Mouse (Mus musculus) limb, embryonic 14.5 days (tissue): Measurements from ENCODE around the gene Arhgef3. TPM values are rescaled to one million over a fixed set of nuclear protein-coding genes. Genes with fewer than 3 reads are reported as not detected.

ENCODE experiments used
- ATAC-seq: fragments of 200-750 bp; cut with Nextera tagmentation; 2 replicates; pipeline ENCODE4 v1.8.0; 2017; ENCODE audit warnings: low read depth, moderate number of reproducible peaks, moderate TSS enrichment; ENCODE audit not compliant: low FRiP score
- DNase-seq: peaks from one replicate; pipeline ENCODE4 v3.0.0-alpha.2; 2015; ENCODE audit warnings: low spot score
- H3K27ac ChIP-seq: fragments of 300-500 bp; sonication (generic); replicated peaks from 2 replicates; pipeline ENCODE4 v1.5.1; 2014; ENCODE audit warnings: low read depth, mild to moderate bottlenecking, low read length, moderate library complexity, mixed read lengths
- H3K27me3 ChIP-seq: fragments of 300-500 bp; sonication (generic); 2 replicates; pipeline ENCODE4 v1.6.1; 2014; ENCODE audit warnings: low read length, mixed read lengths; ENCODE audit not compliant: control insufficient read depth, insufficient read depth
- H3K36me3 ChIP-seq: fragments of 300-500 bp; sonication (generic); 2 replicates; pipeline ENCODE4 v1.6.1; 2014; ENCODE audit warnings: mild to moderate bottlenecking, low read length, moderate library complexity, mixed read lengths; ENCODE audit not compliant: control insufficient read depth, insufficient read depth
- H3K4me1 ChIP-seq: fragments of 300-500 bp; sonication (generic); 2 replicates; pipeline ENCODE4 v1.6.1; 2014; ENCODE audit warnings: antibody characterized with exemption, low read length, mixed read lengths; ENCODE audit not compliant: control insufficient read depth, insufficient read depth
- H3K4me2 ChIP-seq: fragments of 300-500 bp; sonication (generic); replicated peaks from 2 replicates; pipeline ENCODE4 v1.6.1; 2014; ENCODE audit warnings: low read depth, mild to moderate bottlenecking, low read length, moderate library complexity; ENCODE audit not compliant: severe bottlenecking
- H3K4me3 ChIP-seq: fragments of 300-500 bp; sonication (generic); replicated peaks from 2 replicates; pipeline ENCODE4 v1.5.1; 2014; ENCODE audit warnings: low read length
- H3K9ac ChIP-seq: fragments of 300-500 bp; sonication (generic); 2 replicates; pipeline ENCODE4 v1.6.1; 2014; ENCODE audit warnings: mild to moderate bottlenecking, low read depth, low read length, moderate library complexity; ENCODE audit not compliant: severe bottlenecking
- H3K9me3 ChIP-seq: fragments of 300-500 bp; sonication (generic); 2 replicates; pipeline ENCODE4 v1.6.1; 2016; ENCODE audit warnings: low read length; ENCODE audit not compliant: control insufficient read depth
- POLR2A ChIP-seq: fragments of 200-500 bp; IDR thresholded peaks from 2 replicates; pipeline ENCODE4 v1.8.0; 2012; ENCODE audit warnings: inconsistent platforms, mild to moderate bottlenecking, moderate library complexity, borderline replicate concordance; ENCODE audit not compliant: insufficient read depth, insufficient read length; ENCODE audit errors: extremely low read depth
- WGBS: fragments of 180-500 bp; shearing (Covaris S2); extraction: QIAGEN DNeasy Blood & Tissue Kit; methylation state at CpG from one replicate; pipeline ENCODE4 v1.1.7; 2014; 5-methylcytosine and 5-hydroxymethylcytosine counted together
- polyA plus RNA-seq, 2 experiments: library from polyadenylated mRNA; depleted of rRNA in 1 of 2; stranded (reverse) in 1 of 2; unstranded in 1 of 2; fragments of >200 nt; fragmentation: Nextera tagmentation in 1 of 2; extraction: Ambion mirVana in 1 of 2; gene quantifications; 2 replicates each; pipeline versions ENCODE4 v1.2.1 to v1.2.3; 2012 to 2014

The Arhgef3 gene
- polyA plus RNA-seq, 2 experiments: 14.3 to 22.5 TPM

GRCm38 (mm10) chr14:27231506-27231905 is 116.8 kb downstream of the Arhgef3 start:
- ATAC-seq: no peak
- H3K9me3 ChIP-seq: no peaks in the 10 kb centered on the region
- H3K4me3 ChIP-seq: no peak overlapping the region
- H3K27me3 ChIP-seq: no peaks in the 10 kb centered on the region
- 77% methylated on average over 8 of the region's 8 CpGs for WGBS
- H3K4me2 ChIP-seq: no peak overlapping the region
- no peak for TF ChIP-seq POLR2A
- H3K36me3 ChIP-seq: no peaks in the 10 kb centered on the region
- no peak overlapping the region for H3K9ac ChIP-seq
- peaks cover 18% of the 10 kb centered on the region for H3K4me1 ChIP-seq
- no peak overlapping the region for H3K27ac ChIP-seq
- no peak for DNase-seq

GRCm38 (mm10) chr14:27231974-27232780 is 117.5 kb downstream of the Arhgef3 start:
- H3K4me1 ChIP-seq: peaks cover 18% of the 10 kb centered on the region
- H3K4me2 ChIP-seq: no peak overlapping the region
- DNase-seq (no peak), ATAC-seq (no peak)
- no peak overlapping the region for H3K4me3 ChIP-seq
- no peaks in the 10 kb centered on the region for H3K9me3 ChIP-seq
- no peaks in the 10 kb centered on the region for H3K27me3 ChIP-seq
- TF ChIP-seq POLR2A: no peak
- no peak overlapping the region for H3K9ac ChIP-seq
- H3K27ac ChIP-seq: no peak overlapping the region
- WGBS: 85% methylated on average over 25 of the region's 25 CpGs
- no peaks in the 10 kb centered on the region for H3K36me3 ChIP-seq

GRCm38 (mm10) chr14:27233056-27233455 is 118.4 kb downstream of the Arhgef3 start:
- Histone ChIP-seq H3K27ac (no peak overlapping the region), H3K4me1 (peaks cover 26% of the 10 kb centered on the region), H3K9ac (no peak overlapping the region), H3K27me3 (no peaks in the 10 kb centered on the region), H3K36me3 (no peaks in the 10 kb centered on the region), H3K9me3 (no peaks in the 10 kb centered on the region), H3K4me3 (no peak overlapping the region), H3K4me2 (no peak overlapping the region)
- WGBS: 92% methylated on average over 7 of the region's 7 CpGs
- no peak for DNase-seq
- no peak for ATAC-seq
- no peak for TF ChIP-seq POLR2A

- H3K4me3 ChIP-seq: no peak overlapping the region
- DNase-seq: no peak
- H3K36me3 ChIP-seq: no peaks in the 10 kb centered on the region
- ATAC-seq: no peak
- WGBS: 85% methylated on average over 2 of the region's 2 CpGs
- no peak overlapping the region for H3K27ac ChIP-seq
- no peaks in the 10 kb centered on the region for H3K9me3 ChIP-seq
- no peaks in the 10 kb centered on the region for H3K27me3 ChIP-seq
- H3K4me2 ChIP-seq: no peak overlapping the region
- no peak overlapping the region for H3K9ac ChIP-seq
- TF ChIP-seq POLR2A: no peak
- peaks cover 28% of the 10 kb centered on the region for H3K4me1 ChIP-seq
Measured at GRCm38 (mm10) chr14:27233656-27234055, 119.0 kb downstream of the Arhgef3 start.

- Histone ChIP-seq H3K4me2 (no peak overlapping the region), H3K9ac (no peak overlapping the region), H3K4me1 (peaks cover 27% of the 10 kb centered on the region), H3K27ac (no peak overlapping the region), H3K36me3 (no peaks in the 10 kb centered on the region), H3K9me3 (no peaks in the 10 kb centered on the region), H3K4me3 (no peak overlapping the region), H3K27me3 (no peaks in the 10 kb centered on the region)
- 76% methylated on average over 4 of the region's 4 CpGs for WGBS
- DNase-seq (no peak), ATAC-seq (no peak)
- no peak for TF ChIP-seq POLR2A
Measured at GRCm38 (mm10) chr14:27234270-27234840, 119.7 kb downstream of the Arhgef3 start.
